Mouse (Mus musculus) stomach, postnatal 0 days (tissue): Measurements from ENCODE around the gene Atp4b.

Experiments
- CTCF ChIP-seq: IDR thresholded peaks from 2 replicates; pipeline ENCODE4 v1.5.1; 2016; ENCODE audit warnings: antibody characterized with exemption, low read depth, mild to moderate bottlenecking, moderate library complexity
- EP300 ChIP-seq: optimal IDR thresholded peaks from 2 replicates; pipeline ENCODE3; 2016; ENCODE audit warnings: antibody characterized with exemption

GRCm38 (mm10) chr8:13415879-13416278 is 19.3 kb upstream of the Atp4b start:
- TF ChIP-seq CTCF (no peak), EP300 (no peak)
